Mouse (Mus musculus): ENCODE results near the gene Clcnkb.

DNA sequence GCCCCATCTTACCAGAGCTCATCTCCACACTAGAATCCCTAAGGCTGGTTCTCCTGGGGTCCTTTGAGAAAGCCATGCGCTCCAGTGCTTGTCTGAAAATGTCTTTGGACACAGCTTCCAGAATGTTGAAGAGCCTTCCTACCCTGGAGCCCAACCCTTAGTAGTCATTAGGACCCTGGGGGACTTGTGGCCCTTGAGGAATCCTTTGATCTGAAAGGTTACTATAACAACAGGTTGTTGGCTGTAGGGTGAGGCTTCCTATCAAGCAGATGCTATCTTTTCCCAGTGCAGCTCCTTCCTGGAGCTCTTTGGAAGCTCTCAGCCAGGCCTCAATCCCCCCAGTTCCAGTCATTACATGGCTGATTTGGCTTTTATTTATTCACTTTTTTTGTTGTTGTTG is 20.2 kb upstream of the Clcnkb start, which contains the start of gene Srarp:
- TF ChIP-seq CTCF (IDR thresholded peaks at IDR 0.05; ENCODE audit: control insufficient read depth, insufficient read depth, insufficient replicate concordance, low read depth, low read length) (no peak), POLR2A (IDR thresholded peaks at IDR 0.05; ENCODE audit: control insufficient read depth, low read depth, low read length) (no peak)
